In the genomic region with DNA sequence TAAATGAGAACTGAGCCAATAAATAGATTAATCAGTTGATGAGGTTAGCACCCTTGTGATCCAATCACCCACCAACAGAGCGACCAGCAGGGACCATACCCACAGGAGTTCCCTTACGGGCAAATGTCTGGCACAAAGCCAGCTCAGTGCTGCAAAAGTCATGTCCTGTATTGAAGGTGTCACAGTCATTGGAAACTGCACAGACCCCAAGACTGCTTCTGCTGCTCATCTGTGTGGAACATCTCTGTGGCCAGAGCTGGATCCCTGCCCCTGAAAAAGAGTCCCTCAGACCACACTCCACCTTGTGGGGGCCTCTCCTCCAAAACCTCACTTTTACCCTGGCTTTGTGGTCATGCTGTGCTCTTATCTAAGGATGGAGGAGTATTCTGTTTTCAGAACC, we compare ENCODE assay signal across 17 mouse cellular contexts.
DNase-seq lines count a peak whose midpoint lies in the region; ATAC-seq lines count a peak whose summit lies in the region.
"Had no signal": no experiment of that assay in that cellular context is flagged by ENCODE, and none has a peak within 500 bp of the region (broad histone marks: within the 10 kb centered on the region; RNA-seq: fewer than 3 reads in every experiment).

No protein-coding gene starts in this region.

- H3K9me3 ChIP-seq in heart, embryonic 11.5 days (replicated peaks; ENCODE audit: control insufficient read depth, low read length) = no peaks in the 10 kb centered on the region
- no peaks in the 10 kb centered on the region for H3K9me3 ChIP-seq in midbrain, embryonic 15.5 days
- H3K9me3 ChIP-seq: forebrain, embryonic 12.5 days; hindbrain, embryonic 10.5 days; limb, embryonic 13.5 days; neural tube, embryonic 13.5 days had no signal

- H3K4me2 ChIP-seq in heart, embryonic 11.5 days = no peak overlapping the region
- no peak overlapping the region for H3K4me2 ChIP-seq in midbrain, embryonic 15.5 days
- H3K4me2 ChIP-seq: forebrain, embryonic 12.5 days; limb, embryonic 13.5 days; neural tube, embryonic 13.5 days had no signal

- DNase-seq in heart, adult 8-10 months (ENCODE audit: low spot score) = no peak
- DNase-seq in CD4-positive helper T cell, adult 2 months (ENCODE audit: low read depth, low spot score) = peak; percentile 55
- peak; percentile 47 for DNase-seq in MN1 (ENCODE audit: low spot score)
- DNase-seq in heart, postnatal 4 days = peak; percentile 68
- no peak for DNase-seq in ovary, postnatal 14 days (ENCODE audit: low spot score)
- DNase-seq: gastrocnemius, postnatal 25 days; lung, adult 18-20 months; right cerebral cortex, postnatal 4 days had no signal

- H3K4me3 ChIP-seq in heart, embryonic 11.5 days (ENCODE audit: low read depth, low read length) = no peak overlapping the region
- no peak overlapping the region for H3K4me3 ChIP-seq in midbrain, embryonic 15.5 days
- H3K4me3 ChIP-seq: forebrain, embryonic 12.5 days; hindbrain, embryonic 10.5 days; limb, embryonic 13.5 days; neural tube, embryonic 13.5 days had no signal

- peaks cover 79% of the 10 kb centered on the region for H3K4me1 ChIP-seq in heart, embryonic 11.5 days (ENCODE audit: control insufficient read depth, insufficient read depth, low read length)
- peaks cover 5% of the 10 kb centered on the region for H3K4me1 ChIP-seq in midbrain, embryonic 15.5 days

- H3K27ac ChIP-seq in heart, embryonic 11.5 days (ENCODE audit: low read depth, low read length) = 0 out of 2 replicates have a peak overlapping the region, but pooled peaks have one; percentile 1
- H3K27ac ChIP-seq in midbrain, embryonic 15.5 days = no peak overlapping the region
- H3K27ac ChIP-seq: forebrain, embryonic 12.5 days; hindbrain, embryonic 10.5 days; limb, embryonic 13.5 days; neural tube, embryonic 13.5 days had no signal

- H3K9ac ChIP-seq in heart, embryonic 11.5 days (ENCODE audit: low read depth, low read length) = no peak overlapping the region
- no peak overlapping the region for H3K9ac ChIP-seq in midbrain, embryonic 15.5 days
- H3K9ac ChIP-seq: forebrain, embryonic 12.5 days; limb, embryonic 13.5 days; neural tube, embryonic 13.5 days had no signal

- H3K36me3 ChIP-seq in heart, embryonic 11.5 days (ENCODE audit: control insufficient read depth, insufficient read depth, low read length) = no peaks in the 10 kb centered on the region
- no peaks in the 10 kb centered on the region for H3K36me3 ChIP-seq in midbrain, embryonic 15.5 days (replicated peaks)
- H3K36me3 ChIP-seq: forebrain, embryonic 12.5 days; hindbrain, embryonic 10.5 days; limb, embryonic 13.5 days; neural tube, embryonic 13.5 days had no signal

- no peaks in the 10 kb centered on the region for H3K27me3 ChIP-seq in heart, embryonic 11.5 days (ENCODE audit: control insufficient read depth, insufficient read depth, low read length)
- H3K27me3 ChIP-seq in midbrain, embryonic 15.5 days (replicated peaks) = no peaks in the 10 kb centered on the region
- H3K27me3 ChIP-seq: CH12.LX; forebrain, embryonic 12.5 days; limb, embryonic 13.5 days; neural tube, embryonic 13.5 days had no signal

- WGBS in heart, embryonic 11.5 days (ENCODE audit: insufficient replicate concordance) = 47% methylated on average over 2 of the region's 2 CpGs
- WGBS in midbrain, embryonic 15.5 days = 61% methylated on average over 2 of the region's 2 CpGs

- no peak for ATAC-seq in heart, embryonic 11.5 days (replicated peaks; ENCODE audit: insufficient number of reproducible peaks, low FRiP score, low TSS enrichment)
- ATAC-seq in midbrain, embryonic 15.5 days (replicated peaks) = no peak
- ATAC-seq: activated CD4-positive, CD25-positive, alpha-beta regulatory T cell, adult 4 months; inflammation-experienced regulatory T-cells, adult 6 months had no signal

Comparison
In these comparisons a context has a peak if more than half of its experiments do, and no peak if none do; other contexts are left out.
1. DNase-seq: peak in CD4-positive helper T cell, adult 2 months (single experiment), MN1 (single experiment) and heart, postnatal 4 days (single experiment); none in heart, adult 8-10 months (single experiment) and ovary, postnatal 14 days (single experiment).